Mouse (Mus musculus): ENCODE measurements around the gene Coa3. TPM values are rescaled to one million over a fixed set of nuclear protein-coding genes. Genes with fewer than 3 reads are reported as not detected.
"Not testable (repeated sequence)": the region's sequence is repeated elsewhere in the genome, so short reads cannot be mapped to it uniquely, and the experiment has no call there.

Coa3 gene
- 189 and 194 TPM in 2 replicates for polyA plus RNA-seq (2015; fragmentation: Nextera tagmentation; extraction: Ambion mirVana)

DNA sequence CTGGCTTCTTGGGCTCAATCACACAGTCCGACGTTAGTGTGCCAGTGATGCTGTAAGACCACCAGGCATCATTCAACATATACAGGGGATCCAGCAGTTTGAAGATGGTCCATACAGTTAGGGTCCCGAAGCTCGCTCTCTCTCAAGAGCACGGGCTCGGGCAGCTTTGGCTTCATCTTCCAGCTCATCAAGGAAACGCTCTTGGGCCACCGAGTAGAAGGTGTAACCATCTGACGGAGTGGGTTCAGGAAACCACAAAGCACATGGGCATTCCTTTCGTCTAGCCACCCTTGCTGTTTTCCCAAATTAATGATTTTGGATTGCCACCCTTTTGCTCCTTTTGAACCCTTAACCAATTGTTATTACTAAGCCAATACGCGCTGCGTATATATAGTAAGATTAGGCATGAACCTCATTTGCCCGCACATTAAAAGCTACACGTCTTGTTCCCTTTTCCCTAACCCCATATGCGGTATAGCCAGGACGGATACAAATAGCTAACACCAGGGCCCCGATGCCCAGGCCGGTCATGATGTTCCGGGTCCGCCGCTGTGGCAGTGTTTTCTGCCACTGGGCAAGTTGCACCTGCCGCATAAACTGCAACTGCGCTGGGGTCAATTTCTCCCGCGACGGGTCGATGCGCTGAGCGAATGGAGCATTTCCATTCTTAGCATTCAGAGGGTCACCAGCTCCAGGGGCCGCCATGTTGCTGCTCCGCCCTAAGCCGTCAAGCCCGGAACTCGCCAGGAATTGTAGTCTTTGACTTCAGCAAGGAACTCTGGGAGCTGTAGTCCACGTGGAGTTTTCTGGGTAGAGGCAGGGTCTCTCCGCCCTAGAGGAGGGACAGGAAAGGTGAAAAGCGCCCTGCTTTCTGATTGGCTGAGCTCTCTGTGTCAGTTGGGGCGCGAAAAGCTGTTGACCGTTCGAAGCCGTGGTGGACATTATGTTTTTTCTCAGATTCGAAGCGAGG, at the start of gene Coa3, which contains the start of gene Cntd1:
Coa3 (minus strand) TSS at position 892 of the 970 bp plus-strand sequence.
Cntd1 (plus strand) TSS at position 790 of the 970 bp plus-strand sequence.
- Histone ChIP-seq H3K4me1 (peaks cover 29% of the 10 kb centered on the region), H3K4me3 (peak within 1 kb of the TSS; percentile 67), H3K36me3 (0 out of 2 replicates have a peak, but pooled peaks cover 2% of the 10 kb centered on the region), H3K9me3 (no peaks in the 10 kb centered on the region), H3K9ac (peak within 1 kb of the TSS; percentile 66), H3K27ac (peak within 1 kb of the TSS; percentile 56), H3K4me2 (peak within 1 kb of the TSS; percentile 75), H3K27me3 (no peaks in the 10 kb centered on the region)
- WGBS: 6% methylated on average over 45 of the region's 45 CpGs
- ATAC-seq (ENCODE audit: borderline replicate concordance, extremely low read depth, low FRiP score, low TSS enrichment): peak; percentile 90

DNA sequence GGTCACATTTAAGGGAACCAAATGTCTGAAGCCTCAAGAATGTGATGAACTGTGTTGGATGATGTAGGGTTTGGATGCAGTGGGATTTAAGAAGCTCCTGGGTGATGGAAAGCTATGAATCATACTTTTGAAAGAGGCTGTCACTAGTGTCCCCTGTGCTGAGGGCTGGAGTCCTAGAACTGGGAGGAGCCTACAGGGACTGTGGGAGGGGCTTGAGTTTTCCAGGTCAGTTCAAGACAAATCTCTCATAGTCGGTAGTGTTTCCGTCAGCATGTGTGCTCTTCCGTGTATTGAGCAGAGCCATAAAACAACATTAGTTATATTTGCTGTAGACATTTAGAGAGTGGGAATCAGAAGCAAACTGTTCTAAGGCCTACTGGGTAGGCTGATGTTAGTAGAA, 48.4 kb upstream of the Coa3 start:
- no peak overlapping the region for H3K4me3 ChIP-seq
- no peak overlapping the region for H3K4me2 ChIP-seq
- ATAC-seq (ENCODE audit: borderline replicate concordance, extremely low read depth, low FRiP score, low TSS enrichment): no peak
- peaks cover 34% of the 10 kb centered on the region for H3K36me3 ChIP-seq
- WGBS: 51% methylated on average over 3 of the region's 3 CpGs
- no peaks in the 10 kb centered on the region for H3K27me3 ChIP-seq
- H3K9me3 ChIP-seq: no peaks in the 10 kb centered on the region
- H3K27ac ChIP-seq: no peak overlapping the region
- H3K4me1 ChIP-seq: no peaks in the 10 kb centered on the region; the same call in 1 of the 2 replicates
- no peak overlapping the region for H3K9ac ChIP-seq

DNA sequence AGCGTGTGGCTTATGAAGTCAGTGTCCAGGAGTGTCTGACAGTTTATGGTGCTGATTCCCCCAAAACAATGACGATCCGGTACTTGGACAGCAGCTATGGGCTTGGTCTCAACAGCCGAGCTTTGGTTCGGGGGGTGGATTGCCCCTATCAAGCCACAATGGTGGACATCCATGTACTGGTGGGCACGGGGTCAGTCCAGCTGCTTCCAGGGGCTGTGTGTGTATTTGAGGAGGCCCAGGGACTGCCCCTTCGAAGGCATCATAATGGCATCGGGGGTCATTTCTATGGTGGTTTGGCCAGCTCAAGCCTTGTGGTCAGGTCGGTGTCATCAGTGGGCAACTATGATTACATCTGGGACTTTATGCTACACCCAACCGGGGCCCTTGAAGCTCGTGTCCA, 47.2 kb upstream of the Coa3 start:
- 83% methylated on average over 11 of the region's 11 CpGs for WGBS
- ATAC-seq (ENCODE audit: borderline replicate concordance, extremely low read depth, low FRiP score, low TSS enrichment): no peak
- H3K9ac ChIP-seq: no peak overlapping the region
- H3K9me3 ChIP-seq: no peaks in the 10 kb centered on the region
- H3K36me3 ChIP-seq: peaks cover 45% of the 10 kb centered on the region
- no peak overlapping the region for H3K27ac ChIP-seq
- no peak overlapping the region for H3K4me2 ChIP-seq
- no peaks in the 10 kb centered on the region; the same call in 1 of the 2 replicates for H3K4me1 ChIP-seq
- no peak overlapping the region for H3K4me3 ChIP-seq
- H3K27me3 ChIP-seq: no peaks in the 10 kb centered on the region

DNA sequence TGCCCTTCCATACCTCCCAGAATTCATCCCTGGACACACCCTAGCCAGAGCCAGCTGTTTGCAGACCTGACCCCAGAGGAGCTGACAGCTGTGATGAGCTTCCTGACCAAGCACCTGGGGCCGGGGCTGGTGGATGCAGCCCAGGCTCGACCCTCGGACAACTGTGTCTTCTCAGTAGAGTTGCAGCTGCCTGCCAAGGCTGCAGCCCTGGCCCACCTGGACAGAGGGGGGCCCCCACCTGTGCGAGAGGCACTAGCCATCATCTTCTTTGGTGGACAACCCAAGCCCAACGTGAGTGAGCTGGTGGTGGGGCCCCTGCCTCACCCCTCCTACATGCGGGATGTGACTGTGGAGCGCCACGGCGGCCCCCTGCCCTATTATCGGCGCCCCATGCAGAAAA, 46.3 kb upstream of the Coa3 start:
- not testable (repeated sequence) for ATAC-seq (ENCODE audit: borderline replicate concordance, extremely low read depth, low FRiP score, low TSS enrichment); H3K9me3 ChIP-seq; H3K27ac ChIP-seq; H3K4me2 ChIP-seq; H3K27me3 ChIP-seq; H3K9ac ChIP-seq; H3K4me3 ChIP-seq; H3K4me1 ChIP-seq
- H3K36me3 ChIP-seq: peaks cover 55% of the 10 kb centered on the region
- 88% methylated on average over 11 of the region's 11 CpGs for WGBS

DNA sequence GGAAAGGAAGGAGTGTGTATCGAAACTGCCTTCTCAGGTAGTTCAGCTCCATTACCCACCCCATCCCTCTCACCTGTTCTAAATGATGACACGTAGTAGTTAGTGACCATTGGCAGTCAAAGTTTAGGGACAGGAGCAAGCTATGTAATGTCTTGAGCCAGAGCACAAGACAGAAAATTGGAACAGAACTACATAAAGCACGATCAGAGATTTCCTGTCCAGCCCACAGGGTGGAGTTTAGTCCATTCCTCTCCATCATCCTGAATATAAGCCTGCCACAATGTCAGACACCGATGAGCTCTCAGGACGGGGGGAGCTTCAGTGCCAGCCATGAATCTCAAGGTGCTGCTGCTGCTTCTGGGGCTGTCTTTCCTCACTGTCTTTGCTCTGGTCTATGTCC, 45.8 kb upstream of the Coa3 start, which contains the start of gene Aoc2:
Aoc2 (plus strand) TSS at position 301 of the 400 bp plus-strand sequence.
- Histone ChIP-seq H3K27me3 (no peaks in the 10 kb centered on the region), H3K27ac (no peak within 1 kb of the TSS), H3K4me2 (no peak within 1 kb of the TSS), H3K4me3 (no peak within 1 kb of the TSS), H3K4me1 (no peaks in the 10 kb centered on the region; the same call in 1 of the 2 replicates), H3K9me3 (no peaks in the 10 kb centered on the region), H3K9ac (no peak within 1 kb of the TSS), H3K36me3 (peaks cover 59% of the 10 kb centered on the region)
- ATAC-seq (ENCODE audit: borderline replicate concordance, extremely low read depth, low FRiP score, low TSS enrichment): no peak
- WGBS: 82% methylated on average over 5 of the region's 5 CpGs

DNA sequence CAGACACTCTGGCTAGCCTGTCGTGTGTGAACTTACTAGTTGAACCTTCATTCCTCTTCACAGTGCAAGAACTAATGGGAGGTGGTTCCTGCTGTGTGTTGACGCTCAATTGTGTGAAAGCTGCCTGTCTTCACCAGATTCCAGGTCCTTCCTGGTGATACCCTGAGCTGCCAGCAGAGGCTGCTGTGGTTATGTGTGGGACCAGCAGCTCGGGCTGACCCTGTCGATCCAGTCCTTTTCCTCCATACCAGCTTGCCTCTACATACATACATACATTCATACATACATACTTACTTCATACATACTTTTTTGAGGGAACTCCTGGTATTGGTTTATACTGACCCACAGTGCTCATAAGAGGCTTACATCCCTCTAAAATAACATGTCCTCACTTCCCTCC, 44.7 kb upstream of the Coa3 start:
- peak; percentile 62; the same call in 1 of the 2 replicates for ATAC-seq (ENCODE audit: borderline replicate concordance, extremely low read depth, low FRiP score, low TSS enrichment)
- Histone ChIP-seq H3K36me3 (peaks cover 71% of the 10 kb centered on the region), H3K4me3 (no peak overlapping the region), H3K4me1 (no peaks in the 10 kb centered on the region), H3K4me2 (no peak overlapping the region), H3K9ac (no peak overlapping the region), H3K9me3 (no peaks in the 10 kb centered on the region), H3K27ac (no peak overlapping the region), H3K27me3 (no peaks in the 10 kb centered on the region)
- WGBS: 12% methylated on average over 4 of the region's 4 CpGs

DNA sequence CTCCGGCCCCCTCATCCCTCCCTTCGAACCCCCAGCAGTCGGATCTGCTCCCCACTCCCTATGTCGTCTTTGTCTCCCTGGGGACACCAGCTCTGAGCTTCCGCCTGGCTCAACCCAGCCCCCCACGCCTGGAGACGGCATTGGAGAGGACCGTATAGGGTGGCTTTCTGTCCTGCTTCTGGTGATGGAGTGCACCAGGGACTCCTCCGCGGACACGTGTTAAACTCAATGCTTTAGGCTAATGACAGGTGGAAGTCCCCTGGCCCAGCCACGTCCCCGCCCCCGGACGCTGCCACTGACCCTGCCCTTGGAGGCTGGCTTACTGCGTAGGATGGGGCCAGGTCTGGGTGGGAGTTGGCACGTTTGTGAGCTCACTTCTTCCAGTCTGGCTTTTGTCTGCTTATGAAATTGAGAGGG, 37.6 kb upstream of the Coa3 start:
- H3K4me3 ChIP-seq: peak overlapping the region; percentile 98
- H3K4me2 ChIP-seq: peak overlapping the region; percentile 90
- H3K27ac ChIP-seq: peak overlapping the region; percentile 75
- no peaks in the 10 kb centered on the region for H3K9me3 ChIP-seq
- no peaks in the 10 kb centered on the region for H3K27me3 ChIP-seq
- ATAC-seq (ENCODE audit: borderline replicate concordance, extremely low read depth, low FRiP score, low TSS enrichment): peak; percentile 41
- peaks cover 31% of the 10 kb centered on the region for H3K36me3 ChIP-seq
- 0% methylated on average over 17 of the region's 17 CpGs for WGBS
- H3K9ac ChIP-seq: peak overlapping the region; percentile 96
- peaks cover 14% of the 10 kb centered on the region for H3K4me1 ChIP-seq

DNA sequence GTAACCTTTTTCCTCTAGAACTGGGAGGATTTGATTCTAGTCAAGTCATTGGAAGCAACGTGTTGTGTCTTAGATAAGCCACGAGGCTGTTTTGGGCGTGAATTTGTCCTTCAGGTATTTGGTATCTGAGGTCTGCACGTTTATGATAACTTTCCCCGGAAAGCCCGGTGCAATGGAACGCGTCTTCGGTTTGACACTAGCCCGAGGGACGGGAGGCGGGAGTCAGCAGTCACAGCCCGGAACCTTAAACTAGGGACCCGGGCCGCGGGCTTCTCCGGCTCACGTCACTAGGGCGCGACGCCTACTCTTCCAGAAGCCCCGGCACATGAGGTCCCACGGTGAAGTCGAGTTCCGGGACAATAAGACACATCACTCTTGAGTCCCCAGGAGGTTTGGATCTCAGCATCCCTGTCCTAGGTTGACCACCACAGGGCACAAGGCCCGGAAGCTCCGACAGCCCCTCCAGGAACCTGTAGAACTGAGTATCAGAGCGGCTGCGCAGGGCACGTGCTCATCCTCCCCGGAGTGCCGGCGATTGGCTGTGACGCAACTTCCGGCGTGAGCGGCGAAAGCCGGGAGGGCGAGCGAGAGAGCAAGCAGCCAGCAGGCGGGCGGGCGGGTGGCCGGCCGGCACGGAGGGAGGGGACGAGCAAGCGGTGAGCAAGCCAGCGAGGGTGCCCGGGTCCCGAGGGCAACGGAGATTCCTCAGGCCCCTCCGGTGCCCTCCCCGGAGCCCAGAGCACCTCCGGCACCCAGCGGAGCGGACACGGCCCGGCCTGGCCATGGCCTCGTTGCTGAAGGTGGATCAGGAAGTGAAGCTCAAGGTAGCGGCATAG, 37.0 kb upstream of the Coa3 start, which contains the start of gene Psme3:
Psme3 (plus strand) TSS at position 549 of the 836 bp plus-strand sequence.
- Histone ChIP-seq H3K9me3 (no peaks in the 10 kb centered on the region), H3K36me3 (peaks cover 25% of the 10 kb centered on the region), H3K27me3 (no peaks in the 10 kb centered on the region), H3K4me2 (peak within 1 kb of the TSS; percentile 90), H3K4me3 (peak within 1 kb of the TSS; percentile 98), H3K4me1 (peaks cover 14% of the 10 kb centered on the region), H3K27ac (peak within 1 kb of the TSS; percentile 75), H3K9ac (peak within 1 kb of the TSS; percentile 96)
- WGBS: under 1% methylated on average over 62 of the region's 62 CpGs
- peak; percentile 88 for ATAC-seq (ENCODE audit: borderline replicate concordance, extremely low read depth, low FRiP score, low TSS enrichment)

DNA sequence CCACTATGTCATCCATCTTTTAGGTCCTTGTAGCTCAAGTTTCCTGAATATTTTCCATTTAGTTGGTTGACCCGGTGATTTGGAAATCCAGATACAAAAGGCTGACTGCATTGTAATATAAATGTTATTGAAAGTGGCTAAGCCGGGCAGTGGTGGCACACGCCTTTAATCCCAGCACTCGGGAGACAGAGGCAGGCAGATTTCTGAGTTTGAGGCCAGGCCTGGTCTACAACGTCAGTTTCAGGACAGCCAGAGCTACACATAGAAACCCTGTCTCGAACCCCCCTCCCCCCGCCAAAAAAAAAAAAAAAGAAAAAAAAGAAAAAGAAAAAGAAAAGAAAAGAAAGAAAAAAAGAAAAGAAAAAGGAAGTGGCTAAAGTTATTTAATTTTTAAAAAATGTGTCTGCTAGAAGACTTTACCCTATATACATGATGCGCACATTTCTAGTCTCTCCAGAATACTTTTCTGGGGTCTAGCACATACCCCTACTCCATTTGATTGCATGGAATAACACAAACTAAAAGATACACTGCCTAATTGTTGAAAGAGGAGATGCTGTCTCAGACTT, 36.3 kb upstream of the Coa3 start:
- Histone ChIP-seq H3K36me3 (peaks cover 17% of the 10 kb centered on the region), H3K4me2 (peak overlapping the region; percentile 90), H3K27ac (peak overlapping the region; percentile 75; the same call in 1 of the 2 replicates), H3K9me3 (no peaks in the 10 kb centered on the region), H3K4me3 (peak overlapping the region; percentile 98), H3K4me1 (peaks cover 14% of the 10 kb centered on the region), H3K27me3 (no peaks in the 10 kb centered on the region), H3K9ac (peak overlapping the region; percentile 96)
- no peak for ATAC-seq (ENCODE audit: borderline replicate concordance, extremely low read depth, low FRiP score, low TSS enrichment)
- 79% methylated on average over 8 of the region's 8 CpGs for WGBS

DNA sequence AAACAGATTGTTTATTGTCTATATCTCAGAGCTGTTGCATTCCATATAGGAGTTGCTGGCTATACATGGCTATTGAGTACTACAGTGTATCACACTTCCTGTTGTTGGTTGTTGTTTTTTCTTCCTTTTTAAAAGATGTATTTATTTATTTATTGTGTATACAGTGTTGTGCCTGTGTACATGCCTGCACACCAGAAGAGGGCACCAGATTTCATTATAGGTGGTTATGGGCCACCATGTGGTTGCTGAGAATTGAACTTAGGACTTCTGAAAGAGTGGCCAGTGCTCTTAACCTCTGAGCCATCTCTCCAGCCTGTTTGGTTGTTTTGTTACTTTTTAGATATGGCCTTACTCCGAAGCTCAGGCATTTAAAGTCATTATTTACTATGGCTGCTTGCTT, 35.7 kb upstream of the Coa3 start:
- Histone ChIP-seq H3K9ac (no peak overlapping the region), H3K4me1 (peaks cover 14% of the 10 kb centered on the region), H3K4me3 (no peak overlapping the region), H3K27me3 (no peaks in the 10 kb centered on the region), H3K9me3 (no peaks in the 10 kb centered on the region), H3K36me3 (peaks cover 11% of the 10 kb centered on the region), H3K27ac (no peak overlapping the region), H3K4me2 (no peak overlapping the region)
- WGBS: 87% methylated on average over 1 of the region's 1 CpGs
- no peak for ATAC-seq (ENCODE audit: borderline replicate concordance, extremely low read depth, low FRiP score, low TSS enrichment)

DNA sequence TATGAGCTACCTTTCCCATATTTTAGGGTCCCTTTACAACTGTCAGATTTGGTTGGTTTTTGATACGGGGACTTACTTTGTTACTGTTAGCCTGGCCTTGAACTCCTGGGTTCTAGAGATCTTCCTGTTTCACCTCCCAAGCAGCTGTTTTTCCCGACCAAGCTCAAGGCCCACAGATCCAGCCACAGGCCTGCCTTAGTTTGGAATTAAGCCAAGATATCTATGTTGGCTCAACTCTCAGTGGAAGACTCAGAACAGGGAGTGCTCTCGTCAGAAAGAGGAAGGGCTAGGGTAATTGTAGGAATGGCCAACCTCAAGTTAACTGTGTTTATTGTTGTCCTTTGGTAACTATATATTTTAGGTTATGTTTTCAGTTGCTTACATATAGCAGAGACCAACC, 33.2 kb upstream of the Coa3 start:
- no peak overlapping the region for H3K4me3 ChIP-seq
- H3K36me3 ChIP-seq: no peaks in the 10 kb centered on the region
- H3K9me3 ChIP-seq: no peaks in the 10 kb centered on the region
- H3K4me2 ChIP-seq: no peak overlapping the region
- WGBS: 31% methylated on average over 3 of the region's 3 CpGs
- H3K4me1 ChIP-seq: peaks cover 4% of the 10 kb centered on the region
- H3K27me3 ChIP-seq: no peaks in the 10 kb centered on the region
- H3K9ac ChIP-seq: no peak overlapping the region
- ATAC-seq (ENCODE audit: borderline replicate concordance, extremely low read depth, low FRiP score, low TSS enrichment): no peak
- H3K27ac ChIP-seq: no peak overlapping the region
